Mouse (Mus musculus): ENCODE results near the gene Xkr8. TPM values are rescaled to one million over a fixed set of nuclear protein-coding genes. Genes with fewer than 3 reads are reported as not detected.

Xkr8 gene
- polyA plus RNA-seq, 1 experiment from 2014 or later = 4.9 TPM

- Histone ChIP-seq H3K9me3 (ENCODE audit: control insufficient read depth, low read length) (no peaks in the 10 kb centered on the region), H3K4me2 (ENCODE audit: low read length) (no peak overlapping the region), H3K9ac (ENCODE audit: low read length) (no peak overlapping the region), H3K27ac (replicated peaks in 1 of 2; ENCODE audit: control insufficient read depth in 1 of 2, insufficient read depth in 1 of 2, low read depth in 2 of 2, low read length in 2 of 2) (no peak overlapping the region), H3K27me3 (ENCODE audit: control insufficient read depth, insufficient read depth, low read length) (no peaks in the 10 kb centered on the region), H3K4me3 (ENCODE audit: control insufficient read depth in 1 of 2, insufficient read depth in 1 of 2, low read depth in 1 of 2, low read length in 2 of 2) (no peak overlapping the region), H3K4me1 (ENCODE audit: control insufficient read depth in 2 of 2, insufficient read depth in 2 of 2, low read length in 2 of 2) (peaks cover 0 to 7% of the 10 kb centered on the region in 2 experiments; a peak in 1 of 4 replicates), H3K36me3 (ENCODE audit: control insufficient read depth, insufficient read depth, low read length) (no peaks in the 10 kb centered on the region)
- ATAC-seq (ENCODE audit: insufficient number of reproducible peaks, insufficient read depth, low FRiP score, low read depth) = no peak
- 79% methylated on average over 2 of the region's 2 CpGs for WGBS
Observed at GRCm38 (mm10) chr4:132735389-132735788, 3.0 kb upstream of the Xkr8 start.

GRCm38 (mm10) chr4:132734766-132735165 lies 2.4 kb upstream of the Xkr8 start:
- 78% methylated on average over 2 of the region's 2 CpGs for WGBS
- no peaks in the 10 kb centered on the region for H3K36me3 ChIP-seq (ENCODE audit: control insufficient read depth, insufficient read depth, low read length)
- H3K27ac ChIP-seq (replicated peaks in 1 of 2; ENCODE audit: control insufficient read depth in 1 of 2, insufficient read depth in 1 of 2, low read depth in 2 of 2, low read length in 2 of 2) = no peak overlapping the region
- no peak overlapping the region for H3K9ac ChIP-seq (ENCODE audit: low read length)
- H3K27me3 ChIP-seq (ENCODE audit: control insufficient read depth, insufficient read depth, low read length) = no peaks in the 10 kb centered on the region
- ATAC-seq (ENCODE audit: insufficient number of reproducible peaks, insufficient read depth, low FRiP score, low read depth) = no peak
- no peaks in the 10 kb centered on the region for H3K9me3 ChIP-seq (ENCODE audit: control insufficient read depth, low read length)
- H3K4me3 ChIP-seq (ENCODE audit: control insufficient read depth in 1 of 2, insufficient read depth in 1 of 2, low read depth in 1 of 2, low read length in 2 of 2) = no peak overlapping the region
- peaks cover 0 to 7% of the 10 kb centered on the region in 2 experiments; a peak in 1 of 4 replicates for H3K4me1 ChIP-seq (ENCODE audit: control insufficient read depth in 2 of 2, insufficient read depth in 2 of 2, low read length in 2 of 2)
- H3K4me2 ChIP-seq (ENCODE audit: low read length) = no peak overlapping the region

- Histone ChIP-seq H3K9ac (ENCODE audit: low read length) (no peak overlapping the region), H3K27ac (replicated peaks in 1 of 2; ENCODE audit: control insufficient read depth in 1 of 2, insufficient read depth in 1 of 2, low read depth in 2 of 2, low read length in 2 of 2) (no peak overlapping the region), H3K36me3 (ENCODE audit: control insufficient read depth, insufficient read depth, low read length) (no peaks in the 10 kb centered on the region), H3K4me3 (ENCODE audit: control insufficient read depth in 1 of 2, insufficient read depth in 1 of 2, low read depth in 1 of 2, low read length in 2 of 2) (no peak overlapping the region), H3K4me2 (ENCODE audit: low read length) (no peak overlapping the region), H3K27me3 (ENCODE audit: control insufficient read depth, insufficient read depth, low read length) (no peaks in the 10 kb centered on the region), H3K9me3 (ENCODE audit: control insufficient read depth, low read length) (no peaks in the 10 kb centered on the region), H3K4me1 (ENCODE audit: control insufficient read depth in 2 of 2, insufficient read depth in 2 of 2, low read length in 2 of 2) (peaks cover 0 to 7% of the 10 kb centered on the region in 2 experiments; a peak in 1 of 4 replicates)
- WGBS = 88% methylated on average over 25 of the region's 25 CpGs
- ATAC-seq (ENCODE audit: insufficient number of reproducible peaks, insufficient read depth, low FRiP score, low read depth) = no peak
Observed at GRCm38 (mm10) chr4:132733071-132733770, 875 bp upstream of the Xkr8 start.

GRCm38 (mm10) chr4:132731616-132732015 lies 730 bp downstream of the Xkr8 start:
- no peaks in the 10 kb centered on the region for H3K27me3 ChIP-seq (ENCODE audit: control insufficient read depth, insufficient read depth, low read length)
- no peak overlapping the region for H3K27ac ChIP-seq (replicated peaks in 1 of 2; ENCODE audit: control insufficient read depth in 1 of 2, insufficient read depth in 1 of 2, low read depth in 2 of 2, low read length in 2 of 2)
- 40% methylated on average over 12 of the region's 12 CpGs for WGBS
- no peak for ATAC-seq (ENCODE audit: insufficient number of reproducible peaks, insufficient read depth, low FRiP score, low read depth)
- peak overlapping the region; percentile 46 to 58 for H3K4me3 ChIP-seq (ENCODE audit: control insufficient read depth in 1 of 2, insufficient read depth in 1 of 2, low read depth in 1 of 2, low read length in 2 of 2)
- H3K4me2 ChIP-seq (ENCODE audit: low read length) = peak overlapping the region; percentile 97
- peak overlapping the region; percentile 74 for H3K9ac ChIP-seq (ENCODE audit: low read length)
- H3K36me3 ChIP-seq (ENCODE audit: control insufficient read depth, insufficient read depth, low read length) = 0 out of 2 replicates have a peak, but pooled peaks cover 9% of the 10 kb centered on the region
- peaks cover 0 to 7% of the 10 kb centered on the region in 2 experiments; a peak in 1 of 4 replicates for H3K4me1 ChIP-seq (ENCODE audit: control insufficient read depth in 2 of 2, insufficient read depth in 2 of 2, low read length in 2 of 2)
- H3K9me3 ChIP-seq (ENCODE audit: control insufficient read depth, low read length) = no peaks in the 10 kb centered on the region

GRCm38 (mm10) chr4:132728233-132728632 lies 4.1 kb downstream of the Xkr8 start:
- Histone ChIP-seq H3K27ac (replicated peaks in 1 of 2; ENCODE audit: control insufficient read depth in 1 of 2, insufficient read depth in 1 of 2, low read depth in 2 of 2, low read length in 2 of 2) (no peak overlapping the region), H3K4me2 (ENCODE audit: low read length) (no peak overlapping the region), H3K4me3 (ENCODE audit: control insufficient read depth in 1 of 2, insufficient read depth in 1 of 2, low read depth in 1 of 2, low read length in 2 of 2) (no peak overlapping the region), H3K27me3 (ENCODE audit: control insufficient read depth, insufficient read depth, low read length) (no peaks in the 10 kb centered on the region), H3K4me1 (ENCODE audit: control insufficient read depth in 2 of 2, insufficient read depth in 2 of 2, low read length in 2 of 2) (peaks cover 0 to 13% of the 10 kb centered on the region in 2 experiments; a peak in 2 of 4 replicates), H3K36me3 (ENCODE audit: control insufficient read depth, insufficient read depth, low read length) (peaks cover 17% of the 10 kb centered on the region), H3K9ac (ENCODE audit: low read length) (no peak overlapping the region), H3K9me3 (ENCODE audit: control insufficient read depth, low read length) (no peaks in the 10 kb centered on the region)
- ATAC-seq (ENCODE audit: insufficient number of reproducible peaks, insufficient read depth, low FRiP score, low read depth) = no peak
- 81% methylated on average over 8 of the region's 8 CpGs for WGBS

GRCm38 (mm10) chr4:132718251-132718650 lies 14.1 kb downstream of the Xkr8 start:
- 92% methylated on average over 1 of the region's 1 CpGs for WGBS
- no peak overlapping the region for H3K4me2 ChIP-seq (ENCODE audit: low read length)
- H3K9ac ChIP-seq (ENCODE audit: low read length) = no peak overlapping the region
- H3K4me3 ChIP-seq (ENCODE audit: control insufficient read depth in 1 of 2, insufficient read depth in 1 of 2, low read depth in 1 of 2, low read length in 2 of 2) = no peak overlapping the region
- H3K36me3 ChIP-seq (ENCODE audit: control insufficient read depth, insufficient read depth, low read length) = peaks cover 76% of the 10 kb centered on the region
- H3K27me3 ChIP-seq (ENCODE audit: control insufficient read depth, insufficient read depth, low read length) = no peaks in the 10 kb centered on the region
- no peak overlapping the region for H3K27ac ChIP-seq (replicated peaks in 1 of 2; ENCODE audit: control insufficient read depth in 1 of 2, insufficient read depth in 1 of 2, low read depth in 2 of 2, low read length in 2 of 2)
- ATAC-seq (ENCODE audit: insufficient number of reproducible peaks, insufficient read depth, low FRiP score, low read depth) = no peak
- no peaks in the 10 kb centered on the region for H3K9me3 ChIP-seq (ENCODE audit: control insufficient read depth, low read length)
- H3K4me1 ChIP-seq (ENCODE audit: control insufficient read depth in 2 of 2, insufficient read depth in 2 of 2, low read length in 2 of 2) = no peaks in the 10 kb centered on the region

- Histone ChIP-seq H3K4me1 (ENCODE audit: control insufficient read depth in 2 of 2, insufficient read depth in 2 of 2, low read length in 2 of 2) (no peaks in the 10 kb centered on the region), H3K4me3 (ENCODE audit: control insufficient read depth in 1 of 2, insufficient read depth in 1 of 2, low read depth in 1 of 2, low read length in 2 of 2) (no peak overlapping the region), H3K36me3 (ENCODE audit: control insufficient read depth, insufficient read depth, low read length) (peaks cover 75% of the 10 kb centered on the region), H3K4me2 (ENCODE audit: low read length) (no peak overlapping the region), H3K27me3 (ENCODE audit: control insufficient read depth, insufficient read depth, low read length) (no peaks in the 10 kb centered on the region), H3K9me3 (ENCODE audit: control insufficient read depth, low read length) (no peaks in the 10 kb centered on the region), H3K9ac (ENCODE audit: low read length) (no peak overlapping the region), H3K27ac (replicated peaks in 1 of 2; ENCODE audit: control insufficient read depth in 1 of 2, insufficient read depth in 1 of 2, low read depth in 2 of 2, low read length in 2 of 2) (no peak overlapping the region)
- no peak for ATAC-seq (ENCODE audit: insufficient number of reproducible peaks, insufficient read depth, low FRiP score, low read depth)
- 94% methylated on average over 7 of the region's 7 CpGs for WGBS
Observed at GRCm38 (mm10) chr4:132713181-132713580, 19.2 kb downstream of the Xkr8 start.

- no peaks in the 10 kb centered on the region for H3K4me1 ChIP-seq (ENCODE audit: control insufficient read depth in 2 of 2, insufficient read depth in 2 of 2, low read length in 2 of 2)
- no peak overlapping the region for H3K4me3 ChIP-seq (ENCODE audit: control insufficient read depth in 1 of 2, insufficient read depth in 1 of 2, low read depth in 1 of 2, low read length in 2 of 2)
- no peak overlapping the region for H3K4me2 ChIP-seq (ENCODE audit: low read length)
- no peaks in the 10 kb centered on the region for H3K27me3 ChIP-seq (ENCODE audit: control insufficient read depth, insufficient read depth, low read length)
- H3K9ac ChIP-seq (ENCODE audit: low read length) = no peak overlapping the region
- H3K36me3 ChIP-seq (ENCODE audit: control insufficient read depth, insufficient read depth, low read length) = peaks cover 95% of the 10 kb centered on the region
- H3K9me3 ChIP-seq (ENCODE audit: control insufficient read depth, low read length) = no peaks in the 10 kb centered on the region
- ATAC-seq (ENCODE audit: insufficient number of reproducible peaks, insufficient read depth, low FRiP score, low read depth) = no peak
- H3K27ac ChIP-seq (replicated peaks in 1 of 2; ENCODE audit: control insufficient read depth in 1 of 2, insufficient read depth in 1 of 2, low read depth in 2 of 2, low read length in 2 of 2) = no peak overlapping the region
- WGBS = 95% methylated on average over 8 of the region's 8 CpGs
Observed at GRCm38 (mm10) chr4:132706885-132707284, 25.5 kb downstream of the Xkr8 start.
